Mouse (Mus musculus) thymus, adult 2 months (tissue): ENCODE measurements at regions not wholly inside any gene's neighbourhood (a gene's known extent, or its start where the extent isn't known, plus 50 kb on each side); places are given as distances from the start of the nearest gene placed in this dataset.

ENCODE experiments used
- CTCF ChIP-seq: fragments of 200-500 bp; IDR thresholded peaks from 2 replicates; pipeline ENCODE4 v1.5.1; 2012; ENCODE audit warnings: mild to moderate bottlenecking, control low read depth, low read length, moderate library complexity, borderline replicate concordance; ENCODE audit not compliant: control insufficient read depth, poor library complexity, insufficient read depth; ENCODE audit errors: extremely low read depth
- POLR2A ChIP-seq: fragments of 200-500 bp; IDR thresholded peaks from 2 replicates; pipeline ENCODE4 v1.6.1; 2012; ENCODE audit warnings: mild to moderate bottlenecking, low read length, control low read depth, moderate library complexity; ENCODE audit not compliant: control insufficient read depth, poor library complexity, insufficient read depth; ENCODE audit errors: extremely low read depth

DNA sequence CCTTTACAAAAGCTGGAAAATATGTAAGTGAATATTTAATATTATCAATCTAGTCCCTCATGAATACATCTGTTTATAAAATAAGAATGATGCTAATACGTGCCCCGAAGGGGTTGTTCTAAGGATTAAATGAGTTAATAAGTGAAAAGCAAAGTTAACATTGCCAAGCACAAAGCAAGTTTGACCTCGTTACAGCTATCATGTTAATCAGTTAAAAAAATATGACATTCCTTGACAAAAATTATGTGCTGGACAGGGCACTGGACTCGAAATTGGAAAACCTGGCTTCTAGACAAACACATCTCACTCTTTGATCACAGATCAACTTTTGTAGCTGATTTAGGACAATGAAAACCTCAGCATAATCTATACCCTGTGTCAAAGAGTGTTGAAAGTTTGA lies 125.8 kb upstream of the Usp24 start:
- TF ChIP-seq CTCF: no peak
- TF ChIP-seq POLR2A: no peak
